Comparison of ENCODE assay signal across 14 mouse cellular contexts in genomic region chr5:147063215-147063661, GRCm38 (mm10). TPM values are rescaled to one million over a fixed set of nuclear protein-coding genes. Genes with fewer than 3 reads are reported as not detected.
A peak's percentile ranks its signal among the peaks of the same experiment; 100 is the strongest.
DNase-seq lines count a peak whose midpoint lies in the region; ATAC-seq lines count a peak whose summit lies in the region.
"Had no signal": no experiment of that assay in that cellular context is flagged by ENCODE, and none has a peak within 500 bp of the region (broad histone marks: within the 10 kb centered on the region; RNA-seq: fewer than 3 reads in every experiment).

No protein-coding gene starts in this region.

- no peak for ATAC-seq in heart, embryonic 14.5 days (ENCODE audit: insufficient number of reproducible peaks, insufficient read depth, low FRiP score, low read depth)
- no peak for ATAC-seq in embryonic facial prominence, embryonic 14.5 days (ENCODE audit: low read depth)
- no peak for ATAC-seq in kidney, embryonic 14.5 days (ENCODE audit: low FRiP score, low TSS enrichment)
- ATAC-seq: forebrain, embryonic 15.5 days; intestine, embryonic 15.5 days; midbrain, embryonic 16.5 days had no signal

- H3K4me3 ChIP-seq in heart, embryonic 14.5 days (ENCODE audit: control insufficient read depth in 1 of 2, insufficient read depth in 1 of 2, low read depth in 1 of 2, low read length in 2 of 2): no peak overlapping the region
- H3K4me3 ChIP-seq in heart, embryonic 10.5 days: no peak overlapping the region
- H3K4me3 ChIP-seq in embryonic facial prominence, embryonic 14.5 days (ENCODE audit: low read depth, low read length): no peak overlapping the region
- H3K4me3 ChIP-seq in kidney, embryonic 14.5 days (ENCODE audit: low read length): no peak overlapping the region
- H3K4me3 ChIP-seq: forebrain, embryonic 15.5 days; intestine, embryonic 15.5 days; left cerebral cortex, adult 2 months; limb, embryonic 15.5 days had no signal

- DNase-seq in heart, embryonic 10.5 days (ENCODE audit: low spot score): no peak
- peak; percentile 42 for DNase-seq in 416B (ENCODE audit: low read depth)
- peak; percentile 85 for DNase-seq in CD4-positive, CD25-positive, alpha-beta regulatory T cell, adult 2 months (ENCODE audit: low read depth, low spot score)
- DNase-seq in embryonic facial prominence, embryonic 14.5 days (ENCODE audit: low spot score): no peak
- no peak for DNase-seq in layer of hippocampus, adult 8-10 months (ENCODE audit: low spot score in 2 of 2)
- DNase-seq: cerebellum, adult 8-10 months had no signal

- H3K4me2 ChIP-seq in heart, embryonic 14.5 days (ENCODE audit: low read length): peak overlapping the region; percentile 31
- peak overlapping the region; percentile 35 for H3K4me2 ChIP-seq in embryonic facial prominence, embryonic 14.5 days (ENCODE audit: low read depth, low read length)
- no peak overlapping the region for H3K4me2 ChIP-seq in kidney, embryonic 14.5 days (replicated peaks; ENCODE audit: low read depth, low read length)
- H3K4me2 ChIP-seq: forebrain, embryonic 15.5 days; intestine, embryonic 15.5 days; limb, embryonic 15.5 days had no signal

- WGBS in heart, embryonic 14.5 days: 37% methylated on average over 8 of the region's 8 CpGs
- 53% methylated on average over 8 of the region's 8 CpGs for WGBS in heart, embryonic 10.5 days
- 31% methylated on average over 8 of the region's 8 CpGs for WGBS in embryonic facial prominence, embryonic 14.5 days
- WGBS in kidney, embryonic 14.5 days: 75% methylated on average over 8 of the region's 8 CpGs

- H3K27ac ChIP-seq in heart, embryonic 14.5 days (replicated peaks in 1 of 2; ENCODE audit: control insufficient read depth in 1 of 2, insufficient read depth in 1 of 2, low read depth in 2 of 2, low read length in 2 of 2): peak overlapping the region in 1 of 2 experiments; percentile 31; a peak in 1 of 4 replicates
- H3K27ac ChIP-seq in heart, embryonic 10.5 days: no peak overlapping the region
- peak overlapping the region; percentile 28; the same call in 1 of the 2 replicates for H3K27ac ChIP-seq in embryonic facial prominence, embryonic 14.5 days (replicated peaks; ENCODE audit: low read depth, low read length)
- H3K27ac ChIP-seq in kidney, embryonic 14.5 days (ENCODE audit: low read depth, low read length): no peak overlapping the region
- H3K27ac ChIP-seq: forebrain, embryonic 15.5 days; intestine, embryonic 15.5 days; left cerebral cortex, adult 2 months; limb, embryonic 15.5 days; macrophage had no signal

- H3K9me3 ChIP-seq in heart, embryonic 14.5 days (ENCODE audit: control insufficient read depth, low read length): no peaks in the 10 kb centered on the region
- no peaks in the 10 kb centered on the region for H3K9me3 ChIP-seq in heart, embryonic 10.5 days
- no peaks in the 10 kb centered on the region for H3K9me3 ChIP-seq in embryonic facial prominence, embryonic 14.5 days (ENCODE audit: control insufficient read depth, low read length)
- no peaks in the 10 kb centered on the region for H3K9me3 ChIP-seq in kidney, embryonic 14.5 days (ENCODE audit: control insufficient read depth, low read length)
- H3K9me3 ChIP-seq: forebrain, embryonic 15.5 days; intestine, embryonic 15.5 days; limb, embryonic 15.5 days had no signal

- no peaks in the 10 kb centered on the region for H3K27me3 ChIP-seq in heart, embryonic 14.5 days (ENCODE audit: control insufficient read depth, insufficient read depth, low read length)
- H3K27me3 ChIP-seq in heart, embryonic 10.5 days (ENCODE audit: insufficient read depth, poor library complexity, severe bottlenecking): no peaks in the 10 kb centered on the region
- H3K27me3 ChIP-seq in embryonic facial prominence, embryonic 14.5 days (replicated peaks; ENCODE audit: control insufficient read depth, insufficient read depth, low read length): no peaks in the 10 kb centered on the region
- no peaks in the 10 kb centered on the region for H3K27me3 ChIP-seq in kidney, embryonic 14.5 days (ENCODE audit: control insufficient read depth, insufficient read depth, low read length)
- H3K27me3 ChIP-seq: forebrain, embryonic 15.5 days; intestine, embryonic 15.5 days; limb, embryonic 15.5 days had no signal

- H3K36me3 ChIP-seq in heart, embryonic 14.5 days (ENCODE audit: control insufficient read depth, insufficient read depth, low read length): no peaks in the 10 kb centered on the region
- H3K36me3 ChIP-seq in heart, embryonic 10.5 days: no peaks in the 10 kb centered on the region
- H3K36me3 ChIP-seq in embryonic facial prominence, embryonic 14.5 days (ENCODE audit: control insufficient read depth, insufficient read depth, low read length): no peaks in the 10 kb centered on the region
- H3K36me3 ChIP-seq in kidney, embryonic 14.5 days (ENCODE audit: control insufficient read depth, insufficient read depth, low read length): no peaks in the 10 kb centered on the region
- H3K36me3 ChIP-seq: forebrain, embryonic 15.5 days; intestine, embryonic 15.5 days; limb, embryonic 15.5 days had no signal

- peaks cover 4 to 22% of the 10 kb centered on the region in 2 experiments for H3K4me1 ChIP-seq in heart, embryonic 14.5 days (ENCODE audit: control insufficient read depth in 2 of 2, insufficient read depth in 2 of 2, low read length in 2 of 2)
- peaks cover 7% of the 10 kb centered on the region; the same call in 1 of the 2 replicates for H3K4me1 ChIP-seq in heart, embryonic 10.5 days
- peaks cover 11% of the 10 kb centered on the region; the same call in 1 of the 2 replicates for H3K4me1 ChIP-seq in embryonic facial prominence, embryonic 14.5 days (ENCODE audit: control insufficient read depth, insufficient read depth, low read length)
- H3K4me1 ChIP-seq in kidney, embryonic 14.5 days (ENCODE audit: control insufficient read depth, insufficient read depth, low read length): no peaks in the 10 kb centered on the region
- H3K4me1 ChIP-seq: forebrain, embryonic 15.5 days had no signal

- H3K9ac ChIP-seq in heart, embryonic 14.5 days (ENCODE audit: low read length): 0 out of 2 replicates have a peak overlapping the region, but pooled peaks have one; percentile 5
- H3K9ac ChIP-seq in embryonic facial prominence, embryonic 14.5 days (ENCODE audit: low read depth, low read length): no peak overlapping the region
- H3K9ac ChIP-seq in kidney, embryonic 14.5 days (ENCODE audit: low read depth, low read length): no peak overlapping the region
- H3K9ac ChIP-seq: forebrain, embryonic 15.5 days; intestine, embryonic 15.5 days; limb, embryonic 15.5 days had no signal

RNA-seq across cellular contexts. Expression of gene Lnx2, which starts 13.1 kb away (rescaled TPM):
- 13.0 TPM in 2 replicates for polyA plus RNA-seq in heart, embryonic 14.5 days (2014; fragmentation: Nextera tagmentation; extraction: Ambion mirVana)
- polyA plus RNA-seq in heart, embryonic 10.5 days (2016; fragmentation: Nextera tagmentation; extraction: Ambion mirVana): 7.7 and 10.0 TPM in 2 replicates
- 13.7 and 13.9 TPM in 2 replicates for polyA plus RNA-seq in embryonic facial prominence, embryonic 14.5 days (2014; fragmentation: Nextera tagmentation; extraction: Ambion mirVana)
- total RNA-seq in layer of hippocampus, adult 8-10 months (2022): 1 to 10 TPM; 5.8 to 7.2 (median 6.5) TPM
- 10.8 and 14.4 TPM in 2 replicates for polyA plus RNA-seq in kidney, embryonic 14.5 days (2014; fragmentation: Nextera tagmentation; extraction: Ambion mirVana)

RNA-seq across cellular contexts. Expression of gene Polr1d, which starts 13.6 kb away (rescaled TPM):
- 97.6 and 99.3 TPM in 2 replicates for polyA plus RNA-seq in heart, embryonic 14.5 days (2014; fragmentation: Nextera tagmentation; extraction: Ambion mirVana)
- 114 and 129 TPM in 2 replicates for polyA plus RNA-seq in heart, embryonic 10.5 days (2016; fragmentation: Nextera tagmentation; extraction: Ambion mirVana)
- 138 and 147 TPM in 2 replicates for polyA plus RNA-seq in embryonic facial prominence, embryonic 14.5 days (2014; fragmentation: Nextera tagmentation; extraction: Ambion mirVana)
- total RNA-seq in layer of hippocampus, adult 8-10 months (2022): 10 to 100 TPM; 65.2 to 70.8 (median 66.7) TPM
- 146 and 173 TPM in 2 replicates for polyA plus RNA-seq in kidney, embryonic 14.5 days (2014; fragmentation: Nextera tagmentation; extraction: Ambion mirVana)

Comparison
In these comparisons a context has a peak if more than half of its experiments do, and no peak if none do; other contexts are left out.
1. DNase-seq: peak in 416B (single experiment) and CD4-positive, CD25-positive, alpha-beta regulatory T cell, adult 2 months (single experiment); none in heart, embryonic 10.5 days (single experiment), embryonic facial prominence, embryonic 14.5 days (single experiment) and layer of hippocampus, adult 8-10 months (0 of 2).